Mouse (Mus musculus) erythroblast, embryonic 14.5 days (primary cell): ENCODE results near the gene Exoc4.

Source experiments
- GATA1 ChIP-seq: IDR thresholded peaks from 2 replicates; pipeline ENCODE4 v1.6.1; 2012; ENCODE audit warnings: low read length, inconsistent platforms, mixed read lengths
- TAL1 ChIP-seq: IDR thresholded peaks from 3 replicates; pipeline ENCODE4 v1.6.1; 2012; ENCODE audit warnings: low read length, inconsistent platforms, mixed read lengths

DNA sequence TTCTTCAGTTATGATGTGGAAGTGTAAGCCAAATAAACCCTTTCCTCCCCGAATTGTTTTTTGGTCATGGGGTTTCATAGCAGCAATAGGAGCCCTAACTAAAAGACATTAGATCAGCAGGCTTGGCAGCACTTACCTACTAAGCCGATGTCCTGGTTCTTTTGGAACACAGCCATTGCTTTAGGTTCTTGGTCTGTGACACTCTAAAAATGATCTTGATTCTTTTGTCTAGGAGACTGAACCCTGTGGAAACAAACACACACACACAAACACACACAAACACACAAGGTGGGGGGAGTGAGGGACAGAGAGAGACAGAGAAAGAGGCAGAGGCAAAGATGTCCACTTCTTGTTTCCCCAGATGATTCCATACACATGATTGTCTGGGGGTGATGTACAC, 574.3 kb downstream of the Exoc4 start:
- TF ChIP-seq GATA1 (no peak), TAL1 (no peak)
